ENCODE assay signal across 15 mouse cellular contexts in the genomic region with DNA sequence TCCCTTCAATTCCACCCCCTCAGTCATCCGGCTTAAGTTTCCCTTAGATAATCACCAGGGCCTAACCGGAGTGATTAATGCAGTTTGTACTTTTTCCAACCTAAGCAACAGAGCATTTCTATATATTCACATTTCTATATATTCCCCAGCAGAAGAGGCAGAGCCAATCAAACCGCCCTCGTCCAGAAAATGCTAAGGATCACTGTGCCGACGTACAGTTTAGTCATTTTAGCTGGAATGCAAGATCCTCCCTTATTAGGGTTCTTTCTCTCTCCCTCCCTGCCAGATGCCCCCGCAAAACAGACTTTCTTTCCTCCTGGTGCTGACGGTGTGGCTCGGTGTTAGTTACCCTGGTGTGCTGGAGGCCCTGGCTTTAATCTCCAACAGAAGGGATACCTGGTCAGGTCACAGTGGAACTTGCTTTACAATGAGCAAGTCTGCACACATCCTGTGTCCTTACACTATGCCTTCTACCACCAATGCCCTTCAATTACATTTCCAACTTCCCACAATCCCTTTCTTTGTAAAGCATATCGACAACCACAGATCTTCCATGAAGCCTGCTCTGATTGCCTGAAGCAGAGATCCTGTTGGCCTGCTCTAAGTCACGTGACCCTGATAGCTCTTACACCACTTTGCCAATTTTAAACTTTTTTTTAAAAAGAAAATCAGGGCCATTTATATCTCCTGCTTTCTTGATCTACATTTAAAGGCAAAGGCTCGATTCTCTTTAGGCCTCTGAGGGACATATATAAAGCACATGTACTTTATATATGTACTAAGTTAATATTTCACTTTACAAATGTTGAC.
DNase-seq lines count a peak whose midpoint lies in the region; ATAC-seq and TF ChIP-seq lines count a peak whose summit lies in the region.
"Had no signal": no experiment of that assay in that cellular context is flagged by ENCODE, and none has a peak within 500 bp of the region (broad histone marks: within the 10 kb centered on the region; RNA-seq: fewer than 3 reads in every experiment).

No protein-coding gene starts in this region.

- DNase-seq in frontal cortex, postnatal 10 days (ENCODE audit: low spot score in 2 of 2), result no peak
- peak; percentile 45 for DNase-seq in left cerebral cortex, adult 11 months (ENCODE audit: low spot score)
- DNase-seq in left cerebral cortex, postnatal 4 days, result no peak
- DNase-seq in left cerebral cortex, postnatal 14 days (ENCODE audit: low spot score in 2 of 2), result peak; percentile 33 to 51
- no peak for DNase-seq in ovary, postnatal 10 days (ENCODE audit: low spot score)
- no peak for DNase-seq in gastrocnemius, adult 2 months
- DNase-seq: adrenal gland, adult 2 months; cerebellum, postnatal 14 days; kidney, adult 8-10 months; thymus, postnatal 4 days had no signal

- WGBS in stomach, embryonic 14.5 days, result 54% methylated on average over 12 of the region's 12 CpGs

- H3K9ac ChIP-seq in stomach, embryonic 14.5 days (replicated peaks; ENCODE audit: low read depth, low read length), result no peak overlapping the region
- H3K9ac ChIP-seq: embryonic facial prominence, embryonic 12.5 days; forebrain, embryonic 12.5 days had no signal

- H3K27ac ChIP-seq in stomach, embryonic 14.5 days (ENCODE audit: low read length), result peak overlapping the region; percentile 39; the same call in 1 of the 2 replicates
- no peak overlapping the region for H3K27ac ChIP-seq in gastrocnemius, adult 2 months
- H3K27ac ChIP-seq: embryonic facial prominence, embryonic 12.5 days; forebrain, embryonic 12.5 days had no signal

- H3K36me3 ChIP-seq in stomach, embryonic 14.5 days (ENCODE audit: control insufficient read depth, insufficient read depth, low read length), result no peaks in the 10 kb centered on the region
- H3K36me3 ChIP-seq: embryonic facial prominence, embryonic 12.5 days; forebrain, embryonic 12.5 days had no signal

- H3K27me3 ChIP-seq in stomach, embryonic 14.5 days (ENCODE audit: control insufficient read depth, insufficient read depth, low read length), result no peaks in the 10 kb centered on the region
- H3K27me3 ChIP-seq: forebrain, embryonic 12.5 days had no signal

- H3K9me3 ChIP-seq in stomach, embryonic 14.5 days (ENCODE audit: control insufficient read depth, low read depth, low read length), result no peaks in the 10 kb centered on the region
- H3K9me3 ChIP-seq: embryonic facial prominence, embryonic 12.5 days; forebrain, embryonic 12.5 days had no signal

- peak; percentile 86 for ATAC-seq in frontal cortex, adult (ENCODE audit: low TSS enrichment)
- no peak for ATAC-seq in stomach, embryonic 14.5 days (ENCODE audit: insufficient number of reproducible peaks, insufficient read depth, low FRiP score, low read depth)

- H3K4me3 ChIP-seq in stomach, embryonic 14.5 days (ENCODE audit: low read depth, low read length), result no peak overlapping the region
- no peak overlapping the region for H3K4me3 ChIP-seq in gastrocnemius, adult 2 months
- H3K4me3 ChIP-seq: embryonic facial prominence, embryonic 12.5 days; forebrain, embryonic 12.5 days had no signal

- H3K4me2 ChIP-seq in stomach, embryonic 14.5 days (replicated peaks; ENCODE audit: low read depth, low read length), result no peak overlapping the region
- H3K4me2 ChIP-seq: embryonic facial prominence, embryonic 12.5 days; forebrain, embryonic 12.5 days; liver, embryonic 11.5 days had no signal

- TF ChIP-seq CTCF in gastrocnemius, adult 2 months (IDR thresholded peaks at IDR 0.05), result no peak

- intact Hi-C loops in left cerebral cortex, postnatal 4 days (cut with DNase I), result no loop called here
- intact Hi-C loops in left cerebral cortex, postnatal 14 days (cut with DNase I), result no loop called here
- intact Hi-C loops in gastrocnemius, adult 2 months (cut with DNase I), result no loop called here

- peaks cover 34% of the 10 kb centered on the region for H3K4me1 ChIP-seq in stomach, embryonic 14.5 days (ENCODE audit: control insufficient read depth, insufficient read depth, low read length)

Comparison
In these comparisons a context has a peak if more than half of its experiments do, and no peak if none do; other contexts are left out.
1. DNase-seq: peak in left cerebral cortex, adult 11 months (single experiment) and left cerebral cortex, postnatal 14 days (2 of 2); none in frontal cortex, postnatal 10 days (0 of 2), left cerebral cortex, postnatal 4 days (single experiment), ovary, postnatal 10 days (single experiment) and gastrocnemius, adult 2 months (single experiment).